Mouse (Mus musculus) ovary, postnatal 36 days (tissue): ENCODE data around the gene Fndc9.

ENCODE experiments used
- DNase-seq: peaks from one replicate; pipeline ENCODE4 v3.0.0; 2022; ENCODE audit warnings: low spot score, mixed read lengths

Gene Fndc9

DNA sequence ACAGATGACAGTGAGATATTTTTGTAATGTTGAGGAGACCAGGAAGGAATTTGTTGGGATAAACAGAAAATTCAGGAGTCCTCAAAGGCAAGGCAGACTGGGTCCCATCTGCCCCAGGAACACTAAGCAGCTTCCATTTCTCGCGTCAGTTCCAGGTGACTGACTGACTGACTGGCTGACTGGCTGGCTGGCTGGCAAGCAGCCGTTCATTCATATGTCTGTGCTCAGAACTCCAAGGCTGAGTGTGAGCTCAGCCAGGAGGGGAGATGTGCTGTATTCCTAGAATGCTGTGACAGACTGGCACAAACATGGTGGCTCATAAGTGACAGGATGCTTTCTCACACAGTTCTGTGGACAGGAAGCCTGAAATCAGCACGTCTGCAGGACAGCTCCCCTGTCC lies 1.4 kb upstream of the Fndc9 start:
- DNase-seq: no peak

DNA sequence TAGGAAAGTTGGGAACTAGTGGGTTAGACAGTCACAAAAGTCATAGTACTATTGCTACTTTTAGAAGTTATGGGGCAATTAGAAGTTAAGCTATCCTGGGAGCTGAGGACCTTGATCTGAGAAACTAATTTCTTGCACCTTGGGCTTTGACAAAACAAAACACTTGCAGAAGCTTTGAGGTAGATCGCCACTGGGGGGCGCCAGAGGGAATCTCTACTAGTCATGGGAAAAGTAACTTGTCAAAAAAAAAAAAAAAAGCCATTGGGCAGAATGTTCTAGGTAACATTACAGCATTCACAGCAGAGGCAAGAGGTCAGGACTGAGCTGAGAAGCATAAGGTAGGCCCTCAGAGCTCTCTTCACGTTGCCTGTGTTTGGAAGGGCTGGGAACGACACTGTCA lies 1.6 kb downstream of the Fndc9 start:
- DNase-seq: peak; percentile 69

DNA sequence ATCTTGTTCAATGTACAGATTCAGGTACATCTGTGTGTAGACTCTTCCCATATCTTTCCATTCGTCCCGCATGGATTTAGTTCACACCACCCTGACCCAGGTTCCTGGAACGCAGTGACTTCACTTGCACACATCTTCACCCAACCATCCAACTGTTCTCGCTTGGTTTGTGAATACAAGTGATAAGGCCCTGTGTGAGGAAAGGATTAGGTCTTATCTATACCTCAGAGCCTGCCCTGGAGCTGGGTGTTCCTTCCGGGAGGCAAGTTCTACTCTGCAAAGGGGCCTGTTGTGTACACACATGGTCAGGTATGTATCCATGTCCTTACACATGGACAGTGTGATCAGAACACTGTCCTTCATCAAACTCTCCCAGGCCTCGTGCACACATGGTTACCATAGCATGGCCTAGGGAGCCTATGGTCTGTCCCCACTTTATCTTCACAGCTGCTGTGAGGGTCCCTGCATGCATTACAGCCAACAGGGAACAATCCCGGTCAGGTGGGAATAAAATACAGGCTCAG lies 5.9 kb downstream of the Fndc9 start:
- no peak for DNase-seq

DNA sequence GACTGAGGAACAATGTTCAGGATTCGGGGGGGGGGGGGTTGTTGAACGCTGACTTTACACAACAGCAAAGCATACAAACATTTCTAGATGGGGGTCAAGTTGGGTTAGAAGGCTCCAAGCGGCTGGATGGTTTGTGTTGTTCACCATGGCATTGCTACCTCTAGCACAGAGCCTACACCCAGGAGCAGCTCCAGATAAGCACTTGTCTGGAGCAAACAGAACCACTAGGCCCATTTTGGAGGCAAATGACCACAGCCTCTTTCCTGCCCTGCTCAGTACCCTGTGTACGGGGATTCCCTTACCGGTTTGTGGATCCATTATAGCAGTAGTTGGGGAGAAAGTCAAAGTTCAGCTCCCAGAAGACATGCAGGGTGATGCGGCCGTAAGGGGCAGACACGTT lies 6.7 kb downstream of the Fndc9 start:
- no peak for DNase-seq

DNA sequence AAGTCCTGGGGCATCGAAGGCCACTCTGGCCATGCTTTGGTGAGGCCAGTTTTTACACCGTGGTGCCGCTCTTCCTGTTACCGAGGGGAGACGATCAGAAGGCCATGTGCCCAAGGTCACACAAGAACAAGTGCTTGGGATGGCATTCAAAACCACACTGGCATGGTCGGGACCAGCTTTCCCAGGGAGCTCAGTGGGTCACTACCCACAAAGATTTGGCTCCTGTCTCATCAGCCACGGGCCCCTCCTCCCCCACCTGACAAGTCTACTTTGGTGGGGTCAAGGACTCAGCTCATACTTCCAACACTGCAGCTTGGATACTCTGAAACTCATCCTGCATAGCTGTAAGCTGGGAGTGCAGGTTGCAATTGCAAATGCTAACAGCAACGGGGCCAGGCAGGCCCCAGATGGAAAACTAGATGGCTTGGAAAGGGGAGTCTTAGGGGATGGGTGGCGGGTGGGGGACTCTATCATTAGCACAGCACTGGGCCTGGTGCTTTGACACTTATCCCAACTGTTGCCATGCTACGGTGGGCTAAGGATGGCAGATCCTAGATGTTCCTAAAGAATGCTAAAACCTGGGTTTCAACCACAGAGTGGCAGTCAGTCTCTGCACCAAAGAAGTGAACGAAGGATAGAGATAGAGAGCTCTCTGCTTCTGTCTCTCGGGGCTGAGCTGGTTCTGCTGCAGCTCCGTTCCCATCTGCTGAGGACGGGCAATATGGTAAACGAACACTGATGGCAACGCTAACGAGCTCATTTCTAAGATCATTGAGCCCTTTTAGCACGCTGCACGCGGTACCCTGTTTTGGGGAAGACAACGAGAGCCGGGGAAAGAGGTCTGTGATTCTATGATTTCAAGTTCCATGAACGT lies 9.6 kb downstream of the Fndc9 start:
- no peak for DNase-seq

DNA sequence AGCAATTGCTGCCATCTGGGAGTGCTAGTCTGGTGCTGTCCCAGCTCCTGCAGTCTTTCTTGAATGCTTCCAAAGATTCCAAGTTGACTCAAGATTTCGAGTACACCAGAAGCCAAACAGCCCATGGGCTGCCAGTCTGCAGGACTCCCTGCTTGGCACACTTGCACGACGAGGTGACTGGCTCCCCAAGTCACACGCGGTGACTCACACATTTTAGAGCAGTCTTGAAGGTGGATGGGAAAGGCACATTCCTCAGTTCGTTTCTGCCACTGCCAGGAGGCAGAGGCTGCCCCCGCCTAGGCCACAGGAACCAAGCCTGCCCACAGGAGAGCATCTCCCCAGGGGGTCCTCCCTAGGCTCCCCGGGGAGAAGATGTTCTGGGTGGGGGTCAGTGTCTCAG lies 10.6 kb downstream of the Fndc9 start:
- DNase-seq: no peak

DNA sequence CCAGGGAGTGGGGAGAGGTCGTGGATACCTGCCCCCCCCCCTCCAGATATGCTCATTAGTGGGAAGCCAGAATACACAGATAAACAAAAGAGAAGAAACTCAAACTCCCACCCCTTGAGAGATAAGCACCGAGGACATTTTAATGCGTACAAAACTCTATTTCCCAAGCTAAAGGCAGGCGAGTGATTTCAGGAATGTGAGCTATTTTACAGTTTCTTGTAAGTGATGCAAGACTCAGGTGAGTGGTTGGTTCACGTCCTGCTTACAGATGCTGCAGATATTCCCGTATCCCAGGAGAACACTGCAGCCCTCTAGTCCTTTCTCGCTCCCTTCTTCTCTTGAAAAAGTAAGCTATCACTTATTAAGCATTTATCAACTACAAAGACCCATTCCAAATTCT lies 11.1 kb downstream of the Fndc9 start:
- DNase-seq: no peak

DNA sequence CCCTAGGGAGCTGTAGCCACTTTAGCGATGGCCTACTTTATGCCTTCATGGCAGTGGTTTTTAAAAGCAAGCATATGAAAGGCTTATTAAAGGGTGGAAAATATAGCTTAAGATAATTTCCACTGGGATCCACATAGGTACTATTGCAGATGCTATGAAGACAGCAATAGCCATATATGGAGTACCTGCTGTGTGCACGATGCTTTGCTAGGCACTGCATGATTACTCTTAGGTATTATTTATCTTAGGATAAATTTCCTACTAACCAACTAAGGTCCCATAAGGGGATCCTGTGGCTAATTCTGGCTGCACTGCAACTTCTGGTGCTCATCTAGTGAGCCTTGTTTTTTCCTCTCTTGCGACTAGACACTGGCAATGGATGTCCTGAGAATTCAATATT lies 13.0 kb downstream of the Fndc9 start:
- no peak for DNase-seq

DNA sequence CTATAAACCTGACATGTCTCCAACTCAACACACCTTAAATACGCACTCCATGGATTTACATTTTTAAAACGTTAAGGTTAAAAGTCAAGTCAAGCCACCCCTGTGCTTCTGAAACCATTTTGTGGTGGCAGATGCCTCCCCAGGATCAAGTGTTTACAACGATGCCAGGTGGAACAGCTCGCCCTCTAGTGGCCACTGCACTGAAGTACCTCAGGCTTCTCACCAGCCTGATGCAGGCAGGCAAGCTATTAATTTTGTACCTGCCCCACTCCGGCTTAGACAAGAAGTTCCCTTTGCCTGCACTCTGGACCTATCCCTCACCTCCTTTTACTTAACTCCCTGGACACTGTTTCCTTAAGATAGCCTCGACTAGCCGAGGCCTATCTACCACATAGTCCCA lies 16.7 kb downstream of the Fndc9 start:
- DNase-seq: peak; percentile 42

DNA sequence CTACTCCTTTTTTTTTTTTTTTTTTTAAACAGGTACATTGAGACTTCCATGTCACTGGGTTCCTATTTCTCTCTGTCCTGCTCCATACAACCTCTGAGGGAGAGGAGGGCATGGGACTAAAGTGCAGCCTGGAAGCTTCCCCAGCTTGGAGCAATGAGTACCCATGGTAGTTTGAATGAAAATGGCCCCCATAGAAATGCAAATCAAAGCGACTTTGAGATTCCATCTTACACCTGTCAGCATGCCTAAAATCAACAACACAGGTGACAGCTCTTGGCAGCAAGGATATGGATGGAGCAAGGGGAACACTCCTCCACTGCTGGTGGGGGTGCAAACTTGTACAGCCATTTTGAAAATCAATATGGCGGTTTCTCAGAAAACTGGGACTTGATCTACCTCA lies 20.0 kb downstream of the Fndc9 start:
- no peak for DNase-seq

DNA sequence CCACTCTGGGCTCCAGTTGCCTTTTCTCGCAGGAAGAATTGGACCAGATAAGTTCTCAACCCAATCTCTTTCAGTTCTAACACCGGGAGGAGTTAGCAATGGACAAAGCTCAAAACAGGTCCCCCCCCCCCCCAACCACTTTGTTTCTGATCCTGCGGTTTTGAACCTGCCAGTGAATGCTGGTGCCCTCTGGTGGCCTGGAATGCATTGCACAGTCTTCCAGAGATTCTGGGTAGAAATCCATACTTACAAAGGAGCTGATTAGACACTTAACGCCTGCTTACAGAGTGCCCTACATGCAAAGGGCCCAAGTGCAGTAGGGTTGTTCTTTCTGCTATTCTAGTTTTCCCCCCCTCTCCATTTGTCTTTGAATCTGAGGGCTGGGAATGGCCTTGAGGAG lies 22.9 kb downstream of the Fndc9 start:
- no peak for DNase-seq

DNA sequence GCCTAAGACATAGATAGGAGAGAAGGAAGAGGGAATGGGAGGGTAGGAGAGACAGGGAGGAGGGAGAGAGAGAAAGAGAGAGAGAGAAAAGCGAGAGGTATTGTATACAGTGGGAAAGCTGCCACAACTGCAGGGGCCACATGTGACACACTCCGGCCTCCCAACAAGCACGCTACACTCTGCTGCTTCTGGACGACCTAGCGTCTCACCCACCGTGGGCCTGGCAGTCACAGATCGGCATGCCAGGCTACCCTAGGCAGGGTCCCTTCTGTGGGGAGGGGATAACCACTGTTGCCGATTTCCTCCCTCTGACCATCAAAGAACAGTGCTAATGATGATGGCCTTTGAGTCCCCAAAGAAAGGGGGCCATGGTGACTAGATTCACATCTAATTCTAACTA lies 23.4 kb downstream of the Fndc9 start:
- DNase-seq: no peak

DNA sequence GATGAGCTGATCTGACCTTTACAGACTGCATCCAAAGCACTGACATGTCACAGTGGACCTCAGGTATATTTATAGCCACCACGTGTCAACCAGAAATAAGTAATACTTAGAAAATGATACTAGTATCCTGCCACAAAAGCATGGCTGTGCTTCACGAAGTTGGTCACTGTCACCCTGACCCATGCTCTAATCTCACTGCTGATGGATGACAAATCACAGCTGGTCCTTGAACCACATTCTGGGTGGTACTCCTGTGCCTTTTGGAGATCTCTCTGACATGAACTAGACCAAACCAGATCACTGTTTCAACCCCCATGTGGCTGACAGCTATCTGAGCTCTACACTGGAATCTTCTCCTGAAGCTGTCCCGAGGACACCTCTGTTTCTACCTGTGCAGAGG lies 27.5 kb downstream of the Fndc9 start:
- DNase-seq: no peak

DNA sequence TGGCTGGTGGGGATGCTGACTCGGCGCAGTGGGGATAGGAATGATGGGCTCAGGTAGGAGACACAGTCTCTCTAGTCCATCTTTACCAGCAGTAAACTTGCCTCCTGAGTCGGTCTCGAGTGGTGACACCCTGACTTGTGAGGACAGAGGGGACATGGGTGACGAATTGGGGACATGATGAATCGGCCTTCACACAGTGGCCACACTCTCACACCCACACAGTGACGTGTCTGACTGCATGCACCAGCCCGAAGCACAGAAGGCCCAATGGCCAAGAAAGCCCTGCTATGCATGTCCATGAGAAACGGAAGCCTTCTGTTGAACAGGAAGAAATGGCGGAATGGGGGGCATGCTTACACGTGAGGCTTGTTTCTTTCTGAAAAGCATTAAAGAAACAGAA lies 28.0 kb downstream of the Fndc9 start:
- no peak for DNase-seq

DNA sequence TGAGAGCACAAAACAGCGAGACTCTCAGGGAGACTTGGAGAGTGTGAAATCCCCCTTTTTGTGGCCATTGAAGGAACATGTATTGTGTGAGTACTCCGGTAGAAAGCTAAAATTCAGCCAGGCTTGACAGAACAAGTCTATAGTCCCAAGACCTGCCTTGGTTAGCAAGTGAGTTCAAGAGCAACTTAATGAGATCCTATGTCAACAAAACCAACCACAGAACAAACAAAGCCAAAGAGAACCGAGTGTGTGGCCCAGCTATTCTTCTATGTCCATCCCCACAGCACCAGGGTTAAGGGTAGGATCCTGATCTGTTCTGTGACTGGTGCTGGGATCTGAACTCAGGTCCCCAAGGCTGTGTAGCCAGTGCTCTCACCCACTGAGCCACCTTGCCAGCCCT lies 29.3 kb downstream of the Fndc9 start:
- no peak for DNase-seq

DNA sequence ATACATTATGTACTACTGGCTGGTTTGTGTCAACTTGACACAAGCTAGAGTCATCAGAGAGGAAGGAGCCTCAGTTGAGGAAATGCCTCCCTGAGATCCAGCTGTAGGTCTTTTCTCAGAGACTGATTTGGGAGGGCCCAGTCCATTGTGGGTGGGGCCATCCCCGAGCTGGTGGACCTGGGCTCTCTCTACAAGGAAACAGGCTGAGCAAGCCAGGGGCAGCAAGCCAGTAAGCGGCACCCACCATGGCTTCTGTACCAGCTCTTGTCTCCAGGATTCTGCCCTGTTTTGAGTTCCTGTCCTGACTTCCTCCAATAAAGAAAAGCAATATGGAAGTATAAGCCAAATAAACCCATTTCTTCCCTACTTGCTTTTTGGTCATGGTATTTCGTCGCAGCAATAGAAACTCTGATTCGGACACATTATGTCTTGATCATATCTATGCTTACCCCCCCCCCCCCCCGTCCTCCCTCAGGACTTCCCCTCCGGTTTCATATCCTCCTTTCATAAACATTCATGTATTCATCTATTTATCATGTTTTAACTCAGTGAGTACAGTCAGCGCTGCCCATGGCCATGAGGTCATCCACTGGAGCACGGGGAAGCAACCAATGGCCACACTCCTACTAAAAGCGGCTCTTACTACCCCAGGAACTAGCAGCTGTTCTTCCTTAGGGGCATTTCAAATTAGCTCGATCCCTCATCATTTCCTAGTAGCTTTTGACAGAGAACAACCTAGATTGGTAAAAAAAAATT lies 29.9 kb downstream of the Fndc9 start:
- no peak for DNase-seq

DNA sequence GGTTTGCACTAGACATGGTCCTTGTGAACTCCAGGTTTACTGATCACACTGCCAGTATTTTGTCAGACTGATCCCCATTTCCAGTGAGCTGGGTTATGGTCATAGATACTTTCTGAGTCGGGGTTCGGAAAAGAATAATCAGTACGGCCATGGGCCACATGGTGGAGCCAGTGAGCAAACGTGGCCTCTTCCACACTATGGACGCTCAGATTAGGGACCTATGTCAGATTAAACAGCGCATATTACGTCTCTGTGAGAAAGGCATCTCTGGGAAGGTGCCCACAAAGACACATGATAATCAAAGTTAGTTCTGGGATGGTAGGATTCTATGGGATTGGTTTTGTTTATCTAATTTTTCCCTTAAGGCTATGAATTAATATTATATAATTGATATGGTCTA lies 33.7 kb downstream of the Fndc9 start:
- DNase-seq: peak; percentile 51

DNA sequence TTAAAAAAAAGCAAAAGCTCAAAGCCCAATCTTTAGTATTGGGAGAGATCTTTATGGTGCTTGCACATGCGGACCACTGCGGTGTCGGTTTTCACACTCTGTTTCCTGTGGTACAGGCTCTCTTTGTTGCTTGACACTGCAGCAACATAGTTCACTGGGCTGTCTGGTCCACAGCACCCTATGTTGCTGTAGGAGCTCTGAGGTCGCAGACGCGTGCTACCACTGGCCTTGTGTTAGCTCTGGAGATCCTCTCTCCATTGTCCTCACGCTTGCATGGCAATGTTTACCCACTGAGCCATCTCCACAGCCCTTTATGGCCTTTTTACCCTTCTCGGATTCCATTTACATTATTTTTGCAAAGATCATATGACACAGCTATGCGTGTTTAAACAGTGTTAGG lies 34.1 kb downstream of the Fndc9 start:
- DNase-seq: no peak

DNA sequence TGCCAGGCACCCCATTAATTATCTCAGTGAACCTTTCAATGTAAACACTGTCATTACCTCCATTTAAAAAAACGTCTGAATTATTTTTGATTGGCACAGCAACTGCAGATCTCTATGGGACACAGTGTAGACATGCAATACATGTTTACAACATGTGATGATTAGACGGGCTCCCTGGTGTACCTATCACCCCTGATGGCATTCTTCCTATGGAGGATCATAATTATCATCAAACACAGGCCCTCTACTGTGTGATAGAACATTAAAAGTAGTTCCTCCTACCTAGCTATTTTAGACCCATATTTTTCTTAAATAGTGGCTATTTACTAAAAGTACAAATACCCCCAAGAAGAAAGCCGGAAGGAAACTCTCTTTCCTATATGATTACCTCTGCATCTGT lies 34.6 kb downstream of the Fndc9 start:
- DNase-seq: no peak

DNA sequence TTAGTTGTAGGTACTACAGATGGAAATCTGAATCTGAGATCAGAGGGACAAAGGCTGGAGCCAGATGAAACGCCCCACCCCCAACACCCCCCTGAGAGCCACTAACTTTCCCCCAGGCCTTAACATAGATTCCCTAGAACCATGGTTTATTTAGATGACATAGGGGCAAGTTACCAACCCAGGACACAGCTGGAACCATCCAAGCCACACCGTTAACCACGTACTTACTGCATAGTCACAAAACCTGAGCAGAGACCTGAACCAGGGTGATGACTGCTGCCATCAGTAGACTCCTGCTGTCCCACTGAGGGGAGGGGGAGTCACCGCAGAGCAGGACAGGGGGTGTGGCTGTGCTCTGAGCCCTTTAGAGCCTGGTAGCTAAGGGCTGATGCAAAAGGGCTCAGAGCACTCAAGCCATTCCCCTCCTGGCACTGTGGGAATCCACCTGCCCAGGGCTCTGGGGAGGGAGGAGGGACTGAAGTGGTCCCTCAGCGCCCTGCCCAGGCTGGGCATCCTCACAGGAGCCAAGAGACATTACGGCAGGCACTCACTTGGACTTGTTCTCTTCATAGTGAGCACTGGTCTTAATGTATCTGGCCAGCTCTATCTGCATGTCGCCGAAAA lies 36.8 kb downstream of the Fndc9 start:
- no peak for DNase-seq

DNA sequence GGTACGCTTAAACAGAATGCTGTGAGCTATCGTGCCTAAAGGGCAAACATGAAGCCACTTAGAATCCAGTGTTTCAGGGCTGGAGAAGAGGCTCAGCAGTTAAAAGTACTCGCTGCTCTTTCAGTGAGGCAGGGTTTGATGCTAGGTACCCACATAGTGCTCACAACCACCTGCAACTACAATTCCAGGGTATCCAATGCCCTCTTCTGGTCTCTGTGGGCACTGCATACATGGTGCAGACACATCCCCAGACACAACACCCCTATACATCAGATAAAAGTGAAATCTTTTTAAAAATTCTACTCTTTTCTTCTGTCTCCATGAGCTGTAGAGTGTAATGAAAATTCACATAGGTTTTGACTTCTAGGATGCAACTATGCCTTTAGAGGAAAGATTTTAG lies 38.6 kb downstream of the Fndc9 start:
- DNase-seq: no peak

DNA sequence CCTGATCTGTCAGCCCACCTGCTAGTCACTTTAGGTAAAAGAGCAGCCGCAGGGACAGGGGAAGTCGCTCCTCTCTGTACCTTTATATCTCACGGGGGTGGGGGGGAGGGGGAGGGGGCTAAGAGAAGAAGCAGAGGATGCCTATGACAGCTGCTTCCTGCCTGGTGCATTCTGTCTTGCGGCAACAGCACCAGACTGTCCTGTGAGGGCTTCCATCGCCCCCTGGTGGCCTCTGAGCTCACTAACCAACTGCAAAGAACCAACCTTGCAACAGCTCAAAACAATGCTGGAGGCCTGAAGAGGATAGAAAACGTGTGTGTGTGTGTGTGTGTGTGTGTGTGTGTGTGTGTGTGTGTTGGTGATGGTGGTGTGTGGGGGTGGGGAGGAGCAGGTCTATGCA lies 40.0 kb downstream of the Fndc9 start:
- peak; percentile 67 for DNase-seq

DNA sequence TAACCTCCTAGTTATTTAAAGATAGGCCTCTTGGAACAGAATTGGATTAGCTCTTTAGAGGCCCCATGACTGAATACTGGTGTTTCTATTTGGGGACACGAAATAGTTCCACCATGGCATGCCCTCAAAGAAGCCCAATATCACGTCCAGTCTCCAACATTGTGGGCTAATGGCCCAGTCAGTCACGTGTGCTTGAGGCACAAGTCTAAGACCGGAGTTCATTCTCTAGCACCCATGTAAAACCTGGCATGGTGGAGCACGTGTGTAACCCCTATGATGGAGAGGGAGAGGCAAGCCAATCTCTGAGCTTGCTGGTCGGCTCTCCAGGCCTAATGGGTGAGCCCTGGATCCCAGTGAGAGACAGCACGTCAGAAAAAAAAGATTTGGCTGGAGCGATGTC lies 40.8 kb downstream of the Fndc9 start:
- no peak for DNase-seq
